Mouse (Mus musculus) small intestine, adult 2 months (tissue): Measurements from ENCODE around the gene Cul7.

Experiments
- CTCF ChIP-seq: fragments of 200-500 bp; IDR thresholded peaks from 2 replicates; pipeline ENCODE4 v1.5.1; 2012; ENCODE audit warnings: low read depth, mild to moderate bottlenecking, control low read depth, inconsistent platforms, low read length, moderate library complexity, mixed read lengths; ENCODE audit not compliant: insufficient replicate concordance, insufficient read length; ENCODE audit errors: extremely low read depth
- POLR2A ChIP-seq: fragments of 200-500 bp; IDR thresholded peaks from 2 replicates; pipeline ENCODE4 v1.6.1; 2012; ENCODE audit warnings: low read depth, mild to moderate bottlenecking, control low read depth, inconsistent platforms, low read length, moderate library complexity

- TF ChIP-seq CTCF (no peak), POLR2A (no peak)
Observed at GRCm38 (mm10) chr17:46649811-46650210, 326 bp upstream of the Cul7 start.
